Mouse (Mus musculus) brain, embryonic 18.5 days (tissue): ENCODE results near the gene Zfp160.
"Not testable (repeated sequence)": the region's sequence is repeated elsewhere in the genome, so short reads cannot be mapped to it uniquely, and the experiment has no call there.

Experiments used
- DNase-seq: peaks from one replicate; pipeline ENCODE4 v3.0.0-alpha.2; 2012; ENCODE audit warnings: low read depth, low spot score

Gene Zfp160

DNA sequence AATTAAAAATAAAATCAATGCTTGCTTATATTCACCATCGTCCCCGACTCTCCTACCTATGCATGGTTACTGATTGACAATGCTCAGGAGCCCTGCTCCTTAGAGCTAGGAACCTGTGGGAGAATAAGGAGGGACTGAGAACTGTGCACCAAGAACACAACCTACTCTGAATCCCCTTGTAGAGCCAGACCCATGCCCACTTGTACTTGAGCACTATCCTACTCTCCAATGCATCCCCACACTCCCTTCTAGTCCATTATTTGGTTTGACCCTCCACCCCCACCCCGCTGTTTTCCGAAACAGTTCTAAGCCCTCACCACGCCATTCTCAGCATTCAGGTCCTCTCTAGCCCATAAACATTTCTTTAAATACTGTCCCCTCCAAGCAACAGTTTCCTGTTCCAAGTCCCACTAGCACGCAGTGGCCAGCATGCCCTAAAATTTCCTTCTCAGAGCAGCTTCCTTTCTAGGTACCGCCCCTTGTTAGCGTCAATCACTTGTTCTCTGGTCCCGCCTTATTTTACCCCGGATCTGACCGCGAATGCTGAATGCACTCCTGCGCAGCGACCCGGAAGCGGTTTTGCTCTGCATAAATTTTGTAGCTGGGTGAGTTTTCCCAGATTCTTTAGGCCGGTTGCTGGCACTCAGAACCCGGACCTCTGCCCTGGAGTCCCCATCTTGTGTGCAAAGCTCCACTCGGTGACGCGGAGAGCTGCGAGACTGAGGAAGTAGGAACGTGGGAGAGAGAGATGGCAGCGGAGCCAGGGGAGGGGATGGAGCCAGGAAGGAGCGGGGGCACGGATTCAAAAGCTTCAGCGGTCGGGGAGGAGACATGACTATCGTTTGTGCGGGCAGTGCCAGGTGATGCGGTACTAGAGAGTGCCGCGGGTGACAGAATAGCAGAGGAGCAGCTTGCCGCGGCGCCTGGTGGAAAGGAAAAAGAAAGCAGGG lies at the start of gene Zfp160:
Gene Zfp160 (plus strand): TSS at position 522 of the 950 bp plus-strand sequence.
- peak; percentile 83 for DNase-seq

DNA sequence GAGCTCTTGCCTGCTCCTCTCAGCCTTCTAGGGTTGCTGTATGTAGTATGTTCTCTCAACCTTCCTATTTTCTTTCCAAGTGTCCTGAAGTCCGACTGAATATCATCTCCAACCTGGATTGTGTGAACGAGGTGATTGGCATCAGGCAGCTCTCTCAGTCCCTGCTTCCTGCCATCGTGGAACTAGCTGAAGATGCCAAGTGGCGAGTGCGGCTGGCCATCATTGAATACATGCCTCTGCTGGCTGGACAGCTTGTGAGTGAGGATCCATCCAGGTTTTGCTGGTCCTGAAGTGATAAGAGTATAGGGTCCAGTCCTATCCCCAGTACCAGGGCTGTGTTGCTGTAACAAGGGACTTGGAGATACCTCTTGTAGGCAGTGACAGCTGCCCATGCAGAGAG lies 48.3 kb upstream of the Zfp160 start:
- DNase-seq, result no peak

DNA sequence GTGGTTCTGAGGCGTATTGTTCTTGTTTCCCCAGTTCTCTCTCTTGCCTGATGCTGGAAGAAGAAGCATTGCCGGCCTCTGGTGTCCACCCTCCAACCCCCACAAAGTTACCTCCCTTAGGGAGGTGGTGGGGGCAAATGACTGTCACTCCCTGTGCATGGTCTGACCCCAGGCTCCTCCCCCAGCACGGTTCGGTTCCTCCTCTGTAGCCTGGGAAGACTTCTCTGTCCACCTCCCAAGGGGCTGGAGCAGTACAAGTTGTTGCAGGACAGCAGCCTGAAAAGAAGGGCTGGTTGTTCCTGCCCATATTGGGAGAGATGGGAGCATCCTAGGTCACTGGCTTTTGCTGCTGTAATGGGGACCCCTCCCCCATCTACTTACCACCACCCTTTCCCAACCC lies 43.3 kb upstream of the Zfp160 start:
- no peak for DNase-seq

DNA sequence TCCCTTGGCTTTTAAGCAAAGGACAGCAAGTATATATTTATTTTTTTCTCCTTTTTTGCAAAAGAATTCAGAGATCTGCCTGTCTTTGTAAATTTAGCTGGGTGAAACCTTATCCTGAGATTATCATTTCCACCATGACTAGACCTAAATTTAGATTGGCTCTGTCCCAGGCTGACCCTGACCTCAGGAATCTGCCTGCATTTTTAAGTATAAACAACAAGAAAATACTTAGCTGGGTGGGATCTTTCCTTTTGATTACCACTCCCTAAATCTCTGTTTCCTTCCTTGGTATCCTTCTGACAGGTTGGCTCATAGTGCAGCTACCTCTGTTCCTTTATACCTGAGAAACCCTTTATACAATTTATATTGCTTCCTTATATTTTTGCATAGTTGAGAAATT lies 42.0 kb upstream of the Zfp160 start:
- DNase-seq, result no peak

DNA sequence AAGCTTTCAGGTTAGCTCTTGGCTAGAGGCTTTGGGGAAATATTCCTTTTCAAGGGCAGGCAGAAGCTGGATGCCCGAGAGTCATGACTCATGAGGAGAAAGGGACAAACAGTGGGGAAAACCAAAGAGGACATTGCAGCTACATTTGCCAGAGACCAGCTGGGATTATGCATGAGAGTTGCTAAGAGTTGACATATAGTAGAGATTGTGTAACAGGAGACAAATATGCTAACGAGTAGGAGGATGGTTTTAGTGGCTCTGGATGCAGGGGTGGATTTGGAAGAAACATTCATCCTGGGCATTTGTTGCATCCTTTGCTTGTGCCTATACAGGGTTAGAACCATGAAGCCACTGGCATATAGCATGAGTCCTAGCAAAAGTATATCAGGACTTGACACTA lies 15.0 kb upstream of the Zfp160 start:
- no peak for DNase-seq

DNA sequence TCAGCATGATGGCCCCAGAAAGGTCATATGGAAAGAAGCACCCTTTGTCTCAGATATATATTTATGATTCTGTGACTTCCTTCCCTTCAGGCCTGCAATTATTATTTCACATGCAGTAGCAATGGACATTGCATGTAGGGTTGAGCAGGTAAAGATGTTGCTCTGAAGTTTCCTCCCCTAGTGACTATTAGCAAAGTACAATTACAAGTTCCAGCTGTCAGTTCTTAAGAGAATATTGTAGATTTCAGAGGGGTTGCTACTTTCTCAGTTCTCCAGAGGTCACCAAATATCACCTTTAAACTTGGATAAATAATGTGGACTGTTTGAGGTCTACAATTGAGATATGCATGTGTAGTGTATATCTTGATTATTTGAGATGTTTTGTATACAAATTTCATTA lies 12.3 kb upstream of the Zfp160 start, which contains the start of gene Vmn1r233:
Gene Vmn1r233 (minus strand): TSS at position 101 of the 400 bp plus-strand sequence.
- no peak for DNase-seq

DNA sequence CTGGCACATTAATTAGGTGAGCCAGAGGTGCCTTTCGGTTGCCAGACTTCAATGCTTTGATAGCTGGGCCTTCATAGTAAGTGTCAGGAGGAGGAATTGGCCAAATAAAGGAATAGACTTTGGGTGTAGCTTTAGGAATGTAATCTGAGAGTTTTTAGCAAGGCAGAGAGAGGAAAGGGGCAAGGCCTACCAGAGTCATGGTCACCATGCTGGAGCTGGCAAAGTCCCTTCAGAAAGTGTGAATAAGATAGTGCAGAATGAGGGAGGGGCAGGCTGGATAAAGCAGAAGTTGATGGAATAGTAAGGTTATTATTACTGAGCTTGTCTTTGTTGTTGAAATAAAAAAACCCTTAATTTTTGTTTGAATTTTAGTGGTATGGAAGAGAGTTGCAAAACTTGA lies 1.0 kb downstream of the Zfp160 start:
- no peak for DNase-seq

DNA sequence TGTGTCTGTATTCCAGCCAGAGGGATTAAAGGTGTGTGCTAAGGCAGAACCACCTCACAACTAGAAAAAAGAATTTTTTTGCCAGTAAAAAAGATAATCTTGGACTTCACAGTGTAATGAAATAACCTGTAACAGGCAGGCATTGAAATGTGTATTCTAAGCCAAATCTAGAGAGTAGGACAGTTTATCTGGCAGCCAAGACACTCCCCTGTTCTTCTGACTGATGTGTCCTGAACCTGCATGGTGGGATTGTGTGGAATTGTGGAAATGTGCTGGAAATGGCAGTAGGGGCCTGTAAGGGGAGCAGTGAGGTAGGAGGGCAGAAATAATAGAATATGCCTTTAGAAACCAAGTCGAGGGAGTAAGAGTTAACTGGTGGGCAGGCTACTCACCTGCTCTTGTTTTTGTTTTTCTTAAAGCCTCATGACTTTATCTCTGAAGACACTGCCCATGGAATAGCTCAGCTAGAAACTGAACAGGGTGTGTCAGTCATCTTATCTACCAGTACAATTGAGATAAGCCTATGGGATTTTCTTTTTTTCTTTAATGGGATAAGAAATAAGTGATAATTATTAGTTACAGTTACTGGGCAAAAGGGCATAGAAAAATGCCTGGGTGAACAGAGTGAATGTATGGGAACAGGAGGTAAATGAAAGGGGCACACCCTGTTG lies 9.8 kb downstream of the Zfp160 start:
- no peak for DNase-seq

DNA sequence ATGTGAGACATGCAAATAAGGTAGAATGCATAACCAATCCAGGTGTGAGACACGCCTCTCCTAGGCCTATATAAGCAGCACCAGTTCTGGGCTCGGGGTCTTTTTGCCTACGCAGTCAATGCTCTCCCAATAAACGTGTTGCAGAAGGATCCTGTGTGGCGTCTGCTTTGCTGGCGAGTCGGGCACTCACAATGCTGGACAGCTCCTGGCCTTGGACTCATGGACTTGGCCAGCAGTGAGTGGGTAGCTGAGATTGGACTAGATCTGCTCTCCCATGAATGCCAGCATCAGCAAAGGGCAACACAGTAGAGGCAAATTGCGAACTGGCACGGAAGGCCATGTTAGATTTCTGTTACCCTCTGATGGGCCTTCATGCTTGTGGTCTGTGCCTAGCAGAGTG lies 39.3 kb downstream of the Zfp160 start:
- DNase-seq, result not testable (repeated sequence)

DNA sequence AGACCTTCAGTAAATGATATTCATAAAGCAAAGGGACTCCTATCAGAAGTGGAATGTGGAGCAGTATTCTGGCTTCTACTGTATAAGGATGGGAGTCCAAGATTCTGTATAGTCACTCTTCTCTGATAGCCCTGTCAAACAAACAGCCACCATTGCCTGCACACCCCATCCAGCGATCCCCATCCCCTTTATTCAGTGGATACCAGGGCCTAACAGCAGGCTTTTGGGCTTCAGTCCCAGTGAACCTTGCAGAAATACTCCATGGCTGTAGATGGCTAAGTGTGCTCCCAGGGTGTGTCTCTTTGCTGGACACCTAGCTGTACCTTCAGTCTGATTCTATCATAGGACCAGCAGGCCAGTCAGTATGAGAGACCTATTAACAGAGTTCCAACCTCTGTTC lies 42.2 kb downstream of the Zfp160 start:
- DNase-seq, result no peak

DNA sequence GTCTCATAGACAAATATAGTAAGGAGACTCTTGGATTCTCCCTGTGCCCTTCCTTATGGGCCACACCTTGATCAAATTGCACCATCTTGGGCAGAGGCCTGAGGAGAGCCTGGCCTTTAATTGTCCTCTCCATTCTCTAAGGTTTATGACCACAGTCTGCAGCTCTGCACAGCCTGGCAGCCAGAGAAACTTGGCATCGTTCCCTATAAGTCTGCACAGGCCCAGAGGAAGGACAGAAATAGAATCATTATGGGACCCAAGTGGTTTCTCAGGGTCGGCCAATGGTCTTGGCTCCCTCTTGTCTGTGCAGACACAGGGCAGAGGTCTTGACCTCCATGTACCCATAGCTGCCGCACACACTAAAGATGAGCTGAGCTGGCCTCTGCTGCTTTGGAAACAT lies 42.6 kb downstream of the Zfp160 start:
- DNase-seq, result not testable (repeated sequence)

DNA sequence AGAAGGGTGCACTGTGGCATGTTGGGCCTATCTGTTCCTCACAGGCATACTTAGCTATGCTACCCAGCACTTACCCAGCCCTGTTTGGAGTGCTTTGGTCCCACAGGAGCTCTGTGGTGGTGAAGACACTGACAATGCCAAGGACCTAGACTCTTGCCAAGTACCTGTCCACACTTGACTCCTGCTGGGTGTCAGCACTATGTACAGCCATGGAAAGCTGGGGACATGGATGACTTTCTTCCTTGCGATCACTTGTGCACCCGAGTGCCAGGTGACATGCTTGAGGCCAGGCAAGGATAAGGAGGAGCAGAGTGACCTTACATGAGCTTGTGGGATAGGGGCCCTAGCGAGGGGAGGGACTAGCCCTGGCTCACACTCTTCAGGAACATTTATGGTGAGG lies 43.2 kb downstream of the Zfp160 start:
- DNase-seq, result not testable (repeated sequence)

DNA sequence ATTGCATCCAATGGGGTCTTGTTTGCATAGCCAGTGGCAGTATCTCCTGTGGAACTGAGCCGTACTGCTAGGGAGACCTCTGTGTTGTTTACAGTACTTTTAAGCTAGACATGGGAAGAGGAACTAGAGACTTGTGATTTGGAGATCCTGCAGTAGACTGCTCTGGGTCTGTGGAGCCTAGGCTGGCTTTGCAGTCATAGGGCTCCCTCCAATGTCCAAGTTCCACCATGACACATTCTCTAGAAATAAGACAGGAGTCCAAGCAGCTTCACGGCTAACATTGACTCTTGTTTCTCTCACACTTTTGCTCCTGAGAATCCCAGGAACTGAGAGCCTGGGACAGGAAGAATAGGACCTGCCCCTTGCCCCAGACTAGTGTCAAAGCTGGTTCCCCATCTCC lies 44.6 kb downstream of the Zfp160 start:
- no peak for DNase-seq

DNA sequence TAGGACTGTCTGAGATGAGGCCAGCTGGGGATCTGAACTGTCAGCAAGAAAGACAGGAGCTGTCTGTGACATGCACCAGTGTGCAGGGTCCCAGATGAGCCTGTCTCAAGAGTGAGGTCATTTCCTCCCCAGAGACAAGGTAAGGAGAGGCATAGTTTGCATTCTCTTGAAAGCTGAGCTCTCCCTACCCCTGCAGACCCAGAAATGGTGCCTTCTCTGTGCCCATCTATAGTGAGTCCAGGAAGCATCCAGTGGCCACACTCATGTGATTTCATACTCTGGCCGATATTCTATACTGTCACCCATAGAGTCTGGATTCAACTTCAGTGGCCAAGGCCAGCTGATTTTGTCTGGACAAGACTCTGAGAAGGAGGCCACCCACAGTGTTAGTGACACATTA lies 46.4 kb downstream of the Zfp160 start:
- DNase-seq, result not testable (repeated sequence)

DNA sequence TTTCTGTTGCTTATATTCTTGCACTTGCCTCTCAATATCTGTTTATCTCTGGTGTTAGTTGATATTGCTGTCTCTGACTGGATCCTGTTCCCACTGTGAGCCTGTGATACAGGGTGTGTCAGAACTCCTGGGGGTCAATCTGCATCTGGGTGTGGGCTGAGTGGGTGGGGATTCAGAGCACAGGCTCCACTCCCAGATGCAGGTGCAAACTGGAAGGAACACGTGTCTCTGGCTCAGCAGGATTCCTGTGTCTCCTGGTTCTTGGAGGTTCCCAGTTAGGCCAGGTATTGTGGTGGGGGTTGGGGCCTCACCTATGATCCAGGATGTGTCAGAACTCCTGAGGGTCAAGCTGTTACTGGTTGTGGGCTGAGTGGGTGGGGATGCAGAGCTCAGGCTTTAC lies 56.8 kb downstream of the Zfp160 start:
- no peak for DNase-seq

DNA sequence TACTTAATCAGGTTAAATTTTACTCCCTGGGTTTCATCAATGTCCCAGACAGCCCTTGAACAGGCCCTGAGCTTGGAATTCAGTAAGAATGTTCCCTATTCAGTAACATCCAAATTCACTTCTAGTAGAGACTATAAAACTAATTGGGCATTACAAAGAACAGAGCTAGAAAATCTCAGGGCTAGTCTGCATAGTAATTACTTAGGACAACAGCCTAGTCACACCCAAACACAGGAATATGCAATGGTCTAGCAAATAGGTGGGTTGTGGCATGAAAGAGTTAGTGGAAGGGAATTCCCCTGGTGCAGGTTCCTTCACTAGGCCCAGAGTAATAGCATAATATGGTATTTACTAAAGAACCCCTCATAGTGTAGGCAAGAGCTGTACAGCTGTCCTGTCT lies 58.3 kb downstream of the Zfp160 start:
- DNase-seq, result no peak

DNA sequence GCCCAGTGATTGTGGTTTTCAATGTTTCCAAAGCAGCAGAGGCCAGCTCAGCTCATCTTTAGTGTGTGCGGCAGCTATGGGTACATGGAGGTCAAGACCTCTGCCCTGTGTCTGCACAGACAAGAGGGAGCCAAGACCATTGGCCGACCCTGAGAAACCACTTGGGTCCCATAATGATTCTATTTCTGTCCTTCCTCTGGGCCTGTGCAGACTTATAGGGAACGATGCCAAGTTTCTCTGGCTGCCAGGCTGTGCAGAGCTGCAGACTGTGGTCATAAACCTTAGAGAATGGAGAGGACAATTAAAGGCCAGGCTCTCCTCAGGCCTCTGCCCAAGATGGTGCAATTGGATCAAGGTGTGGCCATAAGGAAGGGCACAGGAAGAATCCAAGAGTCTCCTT lies 60.7 kb downstream of the Zfp160 start:
- DNase-seq, result not testable (repeated sequence)

DNA sequence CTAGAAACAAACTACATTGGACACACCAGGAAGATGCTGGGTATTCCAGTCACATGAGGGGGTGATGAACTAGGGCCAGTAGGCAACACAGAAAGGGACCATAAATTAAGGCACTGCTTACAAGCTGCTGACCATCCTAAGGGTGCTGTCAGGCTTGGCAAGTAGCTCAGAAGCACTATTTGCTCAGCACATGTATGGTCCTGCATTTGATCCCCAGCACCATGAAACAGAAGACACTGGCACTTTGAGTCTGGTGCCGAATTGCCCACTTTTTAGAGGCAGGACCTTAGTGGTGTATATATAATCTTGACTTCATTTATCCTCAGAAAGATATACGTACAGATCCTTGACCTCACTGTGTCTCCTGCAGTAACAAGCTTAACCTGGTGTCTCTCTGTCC lies 62.3 kb downstream of the Zfp160 start:
- DNase-seq, result not testable (repeated sequence)
